Mouse (Mus musculus) thymus, adult 2 months (tissue): Measurements from ENCODE around the gene Sh3d21.

ENCODE experiments used
- CTCF ChIP-seq: fragments of 200-500 bp; IDR thresholded peaks from 2 replicates; pipeline ENCODE4 v1.5.1; 2012; ENCODE audit warnings: mild to moderate bottlenecking, control low read depth, low read length, moderate library complexity, borderline replicate concordance; ENCODE audit not compliant: control insufficient read depth, poor library complexity, insufficient read depth; ENCODE audit errors: extremely low read depth
- POLR2A ChIP-seq: fragments of 200-500 bp; IDR thresholded peaks from 2 replicates; pipeline ENCODE4 v1.6.1; 2012; ENCODE audit warnings: mild to moderate bottlenecking, low read length, control low read depth, moderate library complexity; ENCODE audit not compliant: control insufficient read depth, poor library complexity, insufficient read depth; ENCODE audit errors: extremely low read depth

GRCm38 (mm10) chr4:126202303-126203181, 39.3 kb upstream of the Sh3d21 start, which contains the start of gene Thrap3:
- TF ChIP-seq CTCF = peak; percentile 33; the same call in 1 of the 2 replicates
- peak; percentile 87; the same call in 1 of the 2 replicates for TF ChIP-seq POLR2A
